7 mouse cellular contexts compared by ENCODE assay signal in genomic region chr10:99268421-99269300, GRCm38 (mm10). TPM values are rescaled to one million over a fixed set of nuclear protein-coding genes. Genes with fewer than 3 reads are reported as not detected.
DNase-seq lines count a peak whose midpoint lies in the region; ATAC-seq and TF ChIP-seq lines count a peak whose summit lies in the region.

No protein-coding gene starts in this region.

- H3K4me2 ChIP-seq in midbrain, embryonic 15.5 days: peak overlapping the region; percentile 15
- H3K4me2 ChIP-seq in stomach, embryonic 14.5 days (replicated peaks; ENCODE audit: low read depth, low read length): peak overlapping the region; percentile 13; the same call in 1 of the 2 replicates

- 26% methylated on average over 19 of the region's 19 CpGs for WGBS in midbrain, embryonic 15.5 days
- WGBS in stomach, embryonic 14.5 days: 31% methylated on average over 19 of the region's 19 CpGs

- no peak for ATAC-seq in midbrain, embryonic 15.5 days (replicated peaks)
- ATAC-seq in stomach, embryonic 14.5 days (ENCODE audit: insufficient number of reproducible peaks, insufficient read depth, low FRiP score, low read depth): peak; percentile 54; the same call in 1 of the 2 replicates

- no peaks in the 10 kb centered on the region for H3K9me3 ChIP-seq in MEL (replicated peaks; ENCODE audit: insufficient read depth, low read length)
- no peaks in the 10 kb centered on the region for H3K9me3 ChIP-seq in midbrain, embryonic 15.5 days
- no peaks in the 10 kb centered on the region for H3K9me3 ChIP-seq in stomach, embryonic 14.5 days (ENCODE audit: control insufficient read depth, low read depth, low read length)

- TF ChIP-seq RAD21 in MEL (IDR thresholded peaks at IDR 0.05; ENCODE audit: low read depth, low read length): no peak

- peak overlapping the region; percentile 20; the same call in 1 of the 2 replicates for H3K27ac ChIP-seq in MEL (ENCODE audit: control insufficient read depth, low read depth, low read length)
- H3K27ac ChIP-seq in midbrain, embryonic 15.5 days: peak overlapping the region; percentile 60
- peak overlapping the region; percentile 69; the same call in 1 of the 2 replicates for H3K27ac ChIP-seq in stomach, embryonic 14.5 days (ENCODE audit: low read length)

- peaks cover 0 to 16% of the 10 kb centered on the region in 2 experiments; a peak in 2 of 4 replicates for H3K36me3 ChIP-seq in MEL (ENCODE audit: control insufficient read depth in 1 of 2, insufficient read depth in 2 of 2, low read length in 2 of 2)
- H3K36me3 ChIP-seq in midbrain, embryonic 15.5 days (replicated peaks): no peaks in the 10 kb centered on the region
- peaks cover 6% of the 10 kb centered on the region; the same call in 1 of the 2 replicates for H3K36me3 ChIP-seq in stomach, embryonic 14.5 days (ENCODE audit: control insufficient read depth, insufficient read depth, low read length)

- intact Hi-C loops in gastrocnemius, postnatal 14 days (cut with DNase I; ENCODE audit: low total_unique reads): no loop called here

- peaks cover 0 to 13% of the 10 kb centered on the region in 2 experiments; a peak in 2 of 4 replicates for H3K4me1 ChIP-seq in MEL (ENCODE audit: control insufficient read depth in 1 of 2, insufficient read depth in 2 of 2, low read length in 2 of 2)
- H3K4me1 ChIP-seq in midbrain, embryonic 15.5 days: peaks cover 41% of the 10 kb centered on the region
- peaks cover 20% of the 10 kb centered on the region for H3K4me1 ChIP-seq in stomach, embryonic 14.5 days (ENCODE audit: control insufficient read depth, insufficient read depth, low read length)

- peak overlapping the region; percentile 39 to 45 for H3K4me3 ChIP-seq in MEL (ENCODE audit: control insufficient read depth in 1 of 2, insufficient read depth in 1 of 2, low read depth in 2 of 2, low read length in 2 of 2)
- no peak overlapping the region for H3K4me3 ChIP-seq in midbrain, embryonic 15.5 days
- H3K4me3 ChIP-seq in stomach, embryonic 14.5 days (ENCODE audit: low read depth, low read length): no peak overlapping the region

- H3K27me3 ChIP-seq in MEL (ENCODE audit: control insufficient read depth in 1 of 2, insufficient read depth in 2 of 2, low read length in 2 of 2): no peaks in the 10 kb centered on the region
- no peaks in the 10 kb centered on the region for H3K27me3 ChIP-seq in midbrain, embryonic 15.5 days (replicated peaks)
- H3K27me3 ChIP-seq in stomach, embryonic 14.5 days (ENCODE audit: control insufficient read depth, insufficient read depth, low read length): no peaks in the 10 kb centered on the region

- TF ChIP-seq CTCF in MEL (IDR thresholded peaks at IDR 0.05 in 2 of 3, conservative IDR thresholded peaks at IDR 0.05 in 1 of 3; ENCODE audit: control insufficient read depth in 1 of 3, insufficient read depth in 1 of 3, low read depth in 2 of 3, low read length in 3 of 3, poor library complexity in 1 of 3, severe bottlenecking in 1 of 3): no peak
- no peak for TF ChIP-seq CTCF in brain, embryonic 14.5 days (IDR thresholded peaks at IDR 0.05; ENCODE audit: borderline replicate concordance, extremely low read depth, insufficient read depth, insufficient read length)

- H3K79me2 ChIP-seq in MEL (ENCODE audit: control insufficient read depth, insufficient read depth, low read length, poor library complexity): peaks cover 18% of the 10 kb centered on the region

- peak; percentile 72 to 87 for TF ChIP-seq EP300 in MEL (IDR thresholded peaks at IDR 0.05; ENCODE audit: low read depth in 1 of 2, low read length in 2 of 2)

- H3K9ac ChIP-seq in MEL (ENCODE audit: control insufficient read depth, low read depth, low read length, poor library complexity, severe bottlenecking): peak overlapping the region; percentile 45
- H3K9ac ChIP-seq in midbrain, embryonic 15.5 days: no peak overlapping the region
- H3K9ac ChIP-seq in stomach, embryonic 14.5 days (replicated peaks; ENCODE audit: low read depth, low read length): no peak overlapping the region

- peak in 1 of 2 experiments; percentile 14; a peak in 1 of 4 replicates for TF ChIP-seq POLR2A in MEL (IDR thresholded peaks at IDR 0.05; ENCODE audit: control insufficient read depth in 1 of 2, insufficient read depth in 1 of 2, low read depth in 1 of 2, low read length in 2 of 2, poor library complexity in 1 of 2)
- TF ChIP-seq POLR2A in brain, embryonic 14.5 days (IDR thresholded peaks at IDR 0.05; ENCODE audit: borderline replicate concordance, extremely low read depth, insufficient read depth, insufficient read length, poor library complexity, severe bottlenecking): no peak

- DNase-seq in MEL (ENCODE audit: low read depth, low spot score) (peak; percentile 96), liver (peak; percentile 37)
- peak; percentile 86 for DNase-seq in brain, embryonic 14.5 days (ENCODE audit: low read depth)
- DNase-seq in gastrocnemius, postnatal 14 days: peak; percentile 58
- DNase-seq in hindlimb bud, embryonic 11.5 days (ENCODE audit: extremely low spot score, low read depth, low spot score): peak; percentile 89

TF ChIP-seq in MEL, 35 proteins besides CTCF, POLR2A, EP300 and RAD21:
- TF ChIP-seq ZC3H11A (IDR thresholded peaks at IDR 0.05; ENCODE audit: low read depth, low read length) (no peak), RCOR1 (IDR thresholded peaks at IDR 0.05; ENCODE audit: low read depth, low read length) (peak; percentile 40), TCF12 (IDR thresholded peaks at IDR 0.05; ENCODE audit: low read depth, low read length) (no peak), MAX (IDR thresholded peaks at IDR 0.05; ENCODE audit: low read length) (peak; percentile 65), MAFK (IDR thresholded peaks at IDR 0.05; ENCODE audit: borderline replicate concordance, low read depth, low read length) (no peak), ZKSCAN1 (IDR thresholded peaks at IDR 0.05; ENCODE audit: low read depth, low read length) (no peak), SIN3A (IDR thresholded peaks at IDR 0.05; ENCODE audit: low read length) (peak; percentile 63), ETS1 (IDR thresholded peaks at IDR 0.05; ENCODE audit: low read depth, low read length) (peak; percentile 93), TBP (IDR thresholded peaks at IDR 0.05; ENCODE audit: low read depth, low read length) (peak; percentile 61), CHD1 (IDR thresholded peaks at IDR 0.05; ENCODE audit: low read depth, low read length) (0 out of 2 replicates have a peak, but pooled peaks have one; percentile 77), HCFC1 (IDR thresholded peaks at IDR 0.05; ENCODE audit: low read depth, low read length) (peak; percentile 54; the same call in 1 of the 2 replicates), MAZ (IDR thresholded peaks at IDR 0.05; ENCODE audit: low read depth, low read length) (peak; percentile 64; the same call in 1 of the 2 replicates), MXI1 (IDR thresholded peaks at IDR 0.05; ENCODE audit: low read depth, low read length) (peak; percentile 56), ELF1 (IDR thresholded peaks at IDR 0.05; ENCODE audit: low read depth, low read length) (peak; percentile 63; the same call in 1 of the 2 replicates), CHD2 (IDR thresholded peaks at IDR 0.05; ENCODE audit: low read length) (no peak)

RNA-seq across cellular contexts. Expression of gene Dusp6, which starts 5.6 kb away (rescaled TPM):
- 8.2 and 12.6 TPM in 2 replicates for total RNA-seq in MEL (2012; rRNA removed)
- 10 to 100 TPM in 1 of 2 experiments, not detected in 1; 11.9 TPM for polyA plus RNA-seq in MEL (2012; ENCODE audit: insufficient read depth in 1 of 2, insufficient read length in 2 of 2, low read depth in 1 of 2, low replicate concordance in 2 of 2, missing spikeins in 1 of 2)
- 31.8 and 35.9 TPM in 2 replicates for polyA plus RNA-seq in brain, embryonic 14.5 days (2012; rRNA removed)
- total RNA-seq in gastrocnemius, postnatal 14 days (2021): 10 to 100 TPM; 26.7 to 27.7 TPM
- 27.0 and 28.3 TPM in 2 replicates for polyA plus RNA-seq in midbrain, embryonic 15.5 days (2015; fragmentation: Nextera tagmentation; extraction: Ambion mirVana)
- polyA plus RNA-seq in stomach, embryonic 14.5 days (2014; fragmentation: Nextera tagmentation; extraction: Ambion mirVana): 41.2 and 41.8 TPM in 2 replicates

Comparison
In these comparisons a context has a peak if more than half of its experiments do, and no peak if none do; other contexts are left out.
1. DNase-seq: peak in every context shown above with its lines; median percentile 96 in MEL; 89 in hindlimb bud, embryonic 11.5 days; 86 in brain, embryonic 14.5 days; 58 in gastrocnemius, postnatal 14 days; 37 in liver.
2. H3K4me3 ChIP-seq: peak in MEL (2 of 2); none in midbrain, embryonic 15.5 days (single experiment) and stomach, embryonic 14.5 days (single experiment).
3. Peak in every context shown above with its lines, with median percentiles within 50 percentile points of each other: H3K27ac ChIP-seq.